Mouse (Mus musculus) ES-Bruce4 (cell line): ENCODE results near the gene Ankrd22. TPM values are rescaled to one million over a fixed set of nuclear protein-coding genes. Genes with fewer than 3 reads are reported as not detected.
A peak's percentile ranks its signal among the peaks of the same experiment; 100 is the strongest.

Experiments
- H3K27ac ChIP-seq: 2 replicates; pipeline ENCODE4 v1.5.1; 2012; ENCODE audit warnings: low read length, inconsistent platforms; ENCODE audit not compliant: insufficient read depth
- H3K27me3 ChIP-seq: 2 replicates; pipeline ENCODE4 v1.6.1; 2012; ENCODE audit warnings: mild to moderate bottlenecking, low read length, inconsistent platforms; ENCODE audit not compliant: control insufficient read depth, poor library complexity, insufficient read depth, severe bottlenecking
- H3K36me3 ChIP-seq: 2 replicates; pipeline ENCODE4 v1.6.1; 2012; ENCODE audit warnings: inconsistent platforms, mild to moderate bottlenecking, low read length, moderate library complexity; ENCODE audit not compliant: control insufficient read depth, poor library complexity, insufficient read depth, severe bottlenecking
- H3K4me1 ChIP-seq: one replicate; pipeline ENCODE4 v1.8.1; 2011; ENCODE audit warnings: low read length; ENCODE audit not compliant: control insufficient read depth, insufficient read depth
- H3K4me3 ChIP-seq: 2 replicates; pipeline ENCODE4 v1.5.1; 2011; ENCODE audit warnings: low read depth, mild to moderate bottlenecking, low read length
- H3K9ac ChIP-seq: 2 replicates; pipeline ENCODE4 v1.6.1; 2012; ENCODE audit warnings: low read depth, mild to moderate bottlenecking, inconsistent platforms; ENCODE audit not compliant: poor library complexity, severe bottlenecking
- H3K9me3 ChIP-seq: replicated peaks from 2 replicates; pipeline ENCODE4 v1.6.1; 2012; ENCODE audit warnings: mild to moderate bottlenecking, low read length, inconsistent platforms; ENCODE audit not compliant: control insufficient read depth, poor library complexity, insufficient read depth, severe bottlenecking
- CTCF ChIP-seq: IDR thresholded peaks from one replicate; pipeline ENCODE4 v1.8.1; 2011; ENCODE audit warnings: low read depth, low read length
- EP300 ChIP-seq: IDR thresholded peaks from 2 replicates; pipeline ENCODE4 v1.6.1; 2011; ENCODE audit warnings: low read depth, low read length; ENCODE audit not compliant: insufficient read depth
- POLR2A ChIP-seq: IDR thresholded peaks from one replicate; pipeline ENCODE4 v1.8.1; 2011; ENCODE audit warnings: low read length; ENCODE audit not compliant: insufficient read depth
- polyA plus RNA-seq: library from polyadenylated mRNA; stranded (reverse); fragments of >200 nt; gene quantifications from 2 replicates; pipeline ENCODE4 v1.2.4, GENCODE M21; 2011; ENCODE audit warnings: low read depth; ENCODE audit not compliant: missing spikeins, insufficient read depth, insufficient read length

The Ankrd22 gene
- polyA plus RNA-seq, 1 experiment, result not detected

DNA sequence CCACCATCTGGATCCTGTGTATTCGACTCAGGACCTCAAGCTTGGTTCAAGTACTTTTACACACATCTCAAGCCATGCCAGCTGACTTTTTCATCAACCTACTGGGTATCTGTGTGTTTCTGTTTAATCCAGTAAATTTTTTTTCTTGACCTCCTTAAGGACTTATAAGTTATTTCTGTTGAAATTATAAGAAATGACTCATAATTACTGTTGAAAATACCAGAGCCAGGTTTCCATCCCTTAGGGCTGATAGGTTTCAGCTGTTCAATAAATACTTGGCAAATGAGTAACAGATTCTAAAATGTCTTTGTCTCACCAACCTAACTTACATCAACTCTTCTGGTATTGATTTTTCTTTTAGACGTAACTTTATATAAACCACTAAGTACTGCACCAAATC, 29.2 kb upstream of the Ankrd22 start:
- no peaks in the 10 kb centered on the region for H3K9me3 ChIP-seq
- peaks cover 2% of the 10 kb centered on the region for H3K4me1 ChIP-seq
- H3K36me3 ChIP-seq, result no peaks in the 10 kb centered on the region
- no peak overlapping the region for H3K9ac ChIP-seq
- no peak overlapping the region for H3K27ac ChIP-seq
- no peak overlapping the region for H3K4me3 ChIP-seq
- no peak for TF ChIP-seq CTCF
- no peak for TF ChIP-seq POLR2A
- no peak for TF ChIP-seq EP300
- no peaks in the 10 kb centered on the region for H3K27me3 ChIP-seq

DNA sequence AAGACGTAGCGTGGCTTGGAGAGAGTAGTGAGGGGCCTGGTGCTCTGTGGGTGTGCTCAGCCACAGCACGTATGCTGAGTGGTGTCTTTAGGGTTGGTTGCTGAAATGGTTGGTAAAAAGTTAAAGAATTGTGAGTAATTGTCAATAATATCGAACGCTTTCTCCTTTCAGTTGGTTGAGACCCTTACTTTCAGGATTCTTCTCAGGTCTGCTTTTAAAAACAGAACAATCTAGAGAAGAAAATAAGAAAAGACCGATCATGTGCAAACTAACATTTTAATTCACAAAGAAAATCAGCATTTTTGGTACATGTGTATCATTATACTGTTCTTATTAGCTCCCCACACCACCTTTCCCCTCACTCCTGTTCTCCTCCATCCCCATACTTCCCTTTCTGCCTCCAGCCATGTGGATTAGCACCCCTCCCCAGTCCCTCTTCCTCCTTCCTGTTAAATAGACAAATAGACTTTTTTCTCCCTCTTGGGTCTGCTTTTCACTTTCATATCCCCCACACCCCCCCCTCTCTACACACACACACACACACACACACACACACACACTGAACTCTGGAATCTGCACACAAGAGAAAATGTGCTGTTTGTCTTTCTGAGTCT, 28.4 kb upstream of the Ankrd22 start:
- Histone ChIP-seq H3K27ac (no peak overlapping the region), H3K9me3 (no peaks in the 10 kb centered on the region), H3K9ac (no peak overlapping the region), H3K4me3 (no peak overlapping the region), H3K27me3 (no peaks in the 10 kb centered on the region), H3K4me1 (peaks cover 2% of the 10 kb centered on the region), H3K36me3 (no peaks in the 10 kb centered on the region)
- TF ChIP-seq EP300 (no peak), CTCF (no peak)

DNA sequence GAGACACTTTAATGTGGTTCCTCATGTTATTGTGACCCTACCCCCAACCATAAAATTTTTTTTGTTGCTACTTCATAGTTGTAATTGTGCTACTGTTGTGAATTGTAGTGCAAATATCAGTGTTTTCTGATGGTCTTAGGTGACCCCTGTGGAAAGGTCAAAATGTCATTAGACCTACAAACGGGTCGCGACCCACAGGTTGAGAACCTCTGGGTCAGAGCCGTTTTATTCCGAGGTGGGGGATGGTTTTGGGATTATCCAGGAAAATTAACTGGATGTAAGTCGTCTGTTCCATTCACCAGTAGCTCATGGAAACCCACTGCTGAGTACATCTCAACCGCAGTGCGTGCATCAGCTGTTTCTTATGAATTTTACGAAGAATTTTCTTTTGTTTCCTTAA, 27.8 kb upstream of the Ankrd22 start:
- no peak overlapping the region for H3K9ac ChIP-seq
- TF ChIP-seq CTCF, result no peak
- H3K36me3 ChIP-seq, result no peaks in the 10 kb centered on the region
- no peak overlapping the region for H3K4me3 ChIP-seq
- H3K9me3 ChIP-seq, result no peaks in the 10 kb centered on the region
- H3K27me3 ChIP-seq, result no peaks in the 10 kb centered on the region
- no peak overlapping the region for H3K27ac ChIP-seq
- H3K4me1 ChIP-seq, result peaks cover 2% of the 10 kb centered on the region

DNA sequence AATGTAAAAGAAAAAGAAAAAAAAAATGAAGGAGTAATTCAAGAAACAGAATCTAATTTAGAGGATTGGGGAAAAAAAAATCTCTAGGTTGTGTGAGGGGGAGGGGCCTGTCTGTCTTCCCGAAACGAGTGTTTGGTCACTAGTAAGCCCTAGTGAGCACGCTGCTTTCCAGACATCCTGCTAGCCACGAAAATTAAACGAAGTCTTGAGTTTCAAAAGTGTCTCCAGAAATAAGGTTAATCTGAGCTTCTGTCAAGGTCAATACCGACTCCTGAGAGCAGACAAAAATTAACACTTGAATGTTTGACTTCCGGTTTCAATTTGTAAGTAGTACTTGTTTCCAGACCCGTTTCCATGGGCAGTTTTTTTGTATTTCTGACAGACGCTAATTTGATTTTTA, 27.3 kb upstream of the Ankrd22 start:
- Histone ChIP-seq H3K4me1 (peaks cover 2% of the 10 kb centered on the region), H3K9me3 (no peaks in the 10 kb centered on the region), H3K27ac (no peak overlapping the region), H3K4me3 (no peak overlapping the region; the same call in 1 of the 2 replicates), H3K27me3 (no peaks in the 10 kb centered on the region), H3K9ac (no peak overlapping the region), H3K36me3 (no peaks in the 10 kb centered on the region)
- no peak for TF ChIP-seq EP300
- TF ChIP-seq POLR2A, result no peak
- TF ChIP-seq CTCF, result no peak

DNA sequence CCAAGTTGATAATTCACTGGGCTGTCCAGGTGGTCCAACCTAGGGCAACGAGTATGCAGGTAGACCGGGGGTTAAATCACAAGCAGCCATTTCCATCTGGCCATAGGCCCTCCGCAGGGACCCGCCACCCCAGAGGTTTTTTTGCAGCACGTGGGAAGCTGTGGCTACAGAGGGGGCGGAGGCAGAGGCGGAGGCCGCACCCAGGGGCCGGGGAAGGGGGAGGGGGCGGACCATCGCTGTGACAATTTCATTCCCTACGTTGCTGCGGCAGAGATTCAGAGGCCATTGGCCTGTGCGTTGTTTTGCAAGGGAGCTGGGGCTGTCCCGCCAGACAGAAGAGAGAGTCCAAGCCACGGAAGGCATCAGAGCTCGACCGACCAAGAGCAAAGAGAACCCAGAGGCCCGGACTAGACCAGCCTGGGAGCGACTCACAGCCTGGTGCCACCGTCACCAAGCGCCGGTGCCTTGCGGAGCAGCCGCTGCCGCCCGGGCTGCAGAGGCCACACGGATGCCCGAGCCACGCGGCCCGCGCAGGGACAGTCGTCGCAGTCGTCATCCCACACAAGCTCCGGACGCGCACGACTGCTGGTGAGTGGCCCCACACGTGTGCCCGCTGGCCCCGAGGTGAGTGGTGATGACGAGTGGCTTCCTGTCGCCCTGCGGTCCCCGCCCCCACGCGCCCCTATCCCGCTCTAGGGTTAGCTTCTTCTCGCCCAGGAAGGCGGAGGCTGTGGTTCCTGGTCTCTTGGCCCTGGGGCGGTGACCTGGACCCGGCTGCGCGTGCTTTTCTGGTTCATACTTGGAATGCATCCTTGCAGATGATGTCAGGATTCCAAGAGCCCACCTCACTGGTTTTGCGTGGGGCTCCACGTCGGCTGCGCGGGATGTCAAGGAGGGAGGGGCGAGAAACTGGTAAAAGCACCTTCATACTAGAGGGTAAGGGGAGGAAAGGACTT, 26.4 kb upstream of the Ankrd22 start, which contains the start of gene Stambpl1:
Gene Stambpl1, plus strand, starts transcription at position 222 of the 956 bp plus-strand sequence.
- Histone ChIP-seq H3K9ac (peak within 1 kb of the TSS; percentile 25; the same call in 1 of the 2 replicates), H3K9me3 (no peaks in the 10 kb centered on the region), H3K4me1 (peaks cover 2% of the 10 kb centered on the region), H3K4me3 (peak within 1 kb of the TSS; percentile 64), H3K36me3 (no peaks in the 10 kb centered on the region), H3K27me3 (no peaks in the 10 kb centered on the region), H3K27ac (no peak within 1 kb of the TSS)
- no peak for TF ChIP-seq CTCF
- TF ChIP-seq POLR2A, result no peak
- TF ChIP-seq EP300, result 0 out of 2 replicates have a peak, but pooled peaks have one; percentile 4

DNA sequence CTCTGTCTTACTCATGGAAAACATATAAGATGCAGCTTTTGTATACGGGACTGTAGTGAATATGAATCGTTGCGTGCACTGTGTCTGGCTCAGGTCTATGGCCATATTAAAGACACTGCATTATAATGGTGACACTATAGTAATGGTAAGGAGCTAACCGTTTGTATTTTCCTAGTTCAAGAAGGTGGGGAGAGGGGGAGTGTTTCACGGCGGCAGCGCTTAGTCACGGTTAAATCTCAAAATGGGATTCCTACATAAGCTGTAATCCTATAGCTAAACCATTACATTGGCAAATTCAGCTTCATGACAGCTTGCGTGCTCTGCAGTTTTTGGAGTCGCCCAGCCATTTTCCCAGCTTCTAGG, 25.8 kb upstream of the Ankrd22 start:
- H3K27me3 ChIP-seq, result no peaks in the 10 kb centered on the region
- H3K4me3 ChIP-seq, result peak overlapping the region; percentile 11; the same call in 1 of the 2 replicates
- peaks cover 2% of the 10 kb centered on the region for H3K4me1 ChIP-seq
- no peak overlapping the region for H3K9ac ChIP-seq
- TF ChIP-seq CTCF (no peak), POLR2A (no peak), EP300 (no peak)
- no peak overlapping the region for H3K27ac ChIP-seq
- no peaks in the 10 kb centered on the region for H3K36me3 ChIP-seq
- H3K9me3 ChIP-seq, result no peaks in the 10 kb centered on the region
